Mouse (Mus musculus) MEL (cell line): ENCODE data around the gene Batf2. TPM values are rescaled to one million over a fixed set of nuclear protein-coding genes. Genes with fewer than 3 reads are reported as not detected.
A peak's percentile ranks its signal among the peaks of the same experiment; 100 is the strongest.

Experiments
- DNase-seq: peaks from one replicate; pipeline ENCODE4 v3.0.0; 2011; ENCODE audit warnings: low read depth, low spot score
- H3K27ac ChIP-seq: 2 replicates; pipeline ENCODE4 v1.5.1; 2012; ENCODE audit warnings: low read depth, mild to moderate bottlenecking, control low read depth, low read length, moderate library complexity; ENCODE audit not compliant: control insufficient read depth
- H3K27me3 ChIP-seq, 2 experiments: fragments of 150-350 bp in 1 of 2; sonication (generic) in 1 of 2; 2 replicates each; pipeline ENCODE4 v1.6.1; 2012; ENCODE audit warnings: low read length in 2 of 2, mild to moderate bottlenecking in 2 of 2, improper control_type of control experiment in 1 of 2, moderate library complexity in 1 of 2; ENCODE audit not compliant: insufficient read depth in 2 of 2, control insufficient read depth in 1 of 2
- H3K36me3 ChIP-seq, 2 experiments: 2 replicates each; pipeline ENCODE4 v1.6.1; 2012 to 2014; ENCODE audit warnings: low read length in 2 of 2, improper control_type of control experiment in 1 of 2, inconsistent platforms in 1 of 2, mild to moderate bottlenecking in 1 of 2; ENCODE audit not compliant: insufficient read depth in 2 of 2, control insufficient read depth in 1 of 2
- H3K4me1 ChIP-seq, 2 experiments: fragments of 150-350 bp in 1 of 2; sonication (generic) in 1 of 2; 2 replicates each; pipeline ENCODE4 v1.6.1; 2012; ENCODE audit warnings: low read length in 2 of 2, improper control_type of control experiment in 1 of 2, mild to moderate bottlenecking in 1 of 2; ENCODE audit not compliant: insufficient read depth in 2 of 2, control insufficient read depth in 1 of 2
- H3K4me3 ChIP-seq, 2 experiments: fragments of 150-350 bp in 1 of 2; sonication (generic) in 1 of 2; 2 replicates each; pipeline ENCODE4 v1.5.1; 2012; ENCODE audit warnings: low read depth in 2 of 2, low read length in 2 of 2, mild to moderate bottlenecking in 2 of 2, moderate library complexity in 2 of 2, control low read depth in 1 of 2, improper control_type of control experiment in 1 of 2; ENCODE audit not compliant: control insufficient read depth in 1 of 2, insufficient read depth in 1 of 2
- H3K79me2 ChIP-seq: 2 replicates; pipeline ENCODE4 v1.6.1; 2012; ENCODE audit warnings: mild to moderate bottlenecking, low read length, moderate library complexity; ENCODE audit not compliant: control insufficient read depth, poor library complexity, insufficient read depth
- H3K9ac ChIP-seq: 2 replicates; pipeline ENCODE4 v1.6.1; 2012; ENCODE audit warnings: low read depth, mild to moderate bottlenecking, control low read depth, low read length, moderate library complexity; ENCODE audit not compliant: control insufficient read depth, poor library complexity, severe bottlenecking
- H3K9me3 ChIP-seq: fragments of 150-350 bp; sonication (generic); replicated peaks from 2 replicates; pipeline ENCODE4 v1.6.1; 2012; ENCODE audit warnings: mild to moderate bottlenecking, low read length, improper control_type of control experiment, moderate library complexity; ENCODE audit not compliant: insufficient read depth
- BHLHE40 ChIP-seq: IDR thresholded peaks from 2 replicates; pipeline ENCODE4 v1.6.1; 2012; ENCODE audit warnings: low read depth, mild to moderate bottlenecking, inconsistent platforms, low read length, improper control_type of control experiment, borderline replicate concordance
- CHD1 ChIP-seq: IDR thresholded peaks from 2 replicates; pipeline ENCODE4 v1.6.1; 2012; ENCODE audit warnings: low read depth, mild to moderate bottlenecking, inconsistent platforms, low read length, improper control_type of control experiment
- CTCF ChIP-seq, 3 experiments: IDR thresholded peaks in 2 of 3; conservative IDR thresholded peaks in 1 of 3; 2 replicates each; pipeline ENCODE4 v1.5.1; 2011 to 2012; ENCODE audit warnings: low read length in 3 of 3, low read depth in 2 of 3, mild to moderate bottlenecking in 2 of 3, improper control_type of control experiment in 1 of 3, inconsistent platforms in 1 of 3, mixed read lengths in 1 of 3, moderate library complexity in 1 of 3; ENCODE audit not compliant: control insufficient read depth in 1 of 3, insufficient read depth in 1 of 3, poor library complexity in 1 of 3, severe bottlenecking in 1 of 3
- ELF1 ChIP-seq: IDR thresholded peaks from 2 replicates; pipeline ENCODE4 v1.6.1; 2014; ENCODE audit warnings: low read depth, mild to moderate bottlenecking, inconsistent platforms, low read length, improper control_type of control experiment, moderate library complexity
- ETS1 ChIP-seq: IDR thresholded peaks from 2 replicates; pipeline ENCODE4 v1.6.1; 2012; ENCODE audit warnings: low read depth, mild to moderate bottlenecking, inconsistent platforms, low read length, improper control_type of control experiment, moderate library complexity
- GABPA ChIP-seq: IDR thresholded peaks from 2 replicates; pipeline ENCODE4 v1.6.1; 2012; ENCODE audit warnings: low read depth, mild to moderate bottlenecking, inconsistent platforms, low read length, improper control_type of control experiment, moderate library complexity
- GATA1 ChIP-seq: IDR thresholded peaks from 2 replicates; pipeline ENCODE4 v1.6.1; 2011; ENCODE audit warnings: low read depth, low read length, improper control_type of control experiment
- HCFC1 ChIP-seq: IDR thresholded peaks from 2 replicates; pipeline ENCODE4 v1.6.1; 2012; ENCODE audit warnings: low read depth, mild to moderate bottlenecking, inconsistent platforms, low read length, improper control_type of control experiment, moderate library complexity
- KAT2A ChIP-seq: conservative IDR thresholded peaks from 2 replicates; pipeline ENCODE4 v1.6.1; 2012; ENCODE audit warnings: low read depth, low read length, improper control_type of control experiment, inconsistent platforms
- MAFK ChIP-seq: IDR thresholded peaks from 2 replicates; pipeline ENCODE4 v1.6.1; 2011; ENCODE audit warnings: low read depth, mild to moderate bottlenecking, low read length, improper control_type of control experiment, borderline replicate concordance
- MAX ChIP-seq: IDR thresholded peaks from 2 replicates; pipeline ENCODE4 v1.6.1; 2011; ENCODE audit warnings: low read length, improper control_type of control experiment
- MEF2A ChIP-seq: IDR thresholded peaks from 2 replicates; pipeline ENCODE4 v1.6.1; 2014; ENCODE audit warnings: low read depth, mild to moderate bottlenecking, inconsistent platforms, low read length, improper control_type of control experiment; ENCODE audit not compliant: poor library complexity, insufficient replicate concordance, severe bottlenecking; ENCODE audit errors: extremely low read depth
- MYB ChIP-seq: IDR thresholded peaks from 2 replicates; pipeline ENCODE4 v1.6.1; 2011; ENCODE audit warnings: mild to moderate bottlenecking, low read depth, low read length, improper control_type of control experiment
- MYC ChIP-seq: IDR thresholded peaks from 2 replicates; pipeline ENCODE4 v1.6.1; 2011; ENCODE audit warnings: low read depth, mild to moderate bottlenecking, low read length, improper control_type of control experiment, moderate library complexity
- NELFE ChIP-seq: IDR thresholded peaks from 2 replicates; pipeline ENCODE4 v1.6.1; 2011; ENCODE audit warnings: low read depth, low read length, improper control_type of control experiment
- NRF1 ChIP-seq: IDR thresholded peaks from 2 replicates; pipeline ENCODE4 v1.6.1; 2014; ENCODE audit warnings: low read depth, mild to moderate bottlenecking, inconsistent platforms, low read length, improper control_type of control experiment, moderate library complexity; ENCODE audit not compliant: poor library complexity, insufficient read depth, severe bottlenecking
- POLR2AphosphoS2 ChIP-seq: IDR thresholded peaks from 2 replicates; pipeline ENCODE4 v1.6.1; 2011; ENCODE audit warnings: low read length, improper control_type of control experiment
- POLR2AphosphoS5 ChIP-seq: IDR thresholded peaks from 2 replicates; pipeline ENCODE4 v1.6.1; 2012; ENCODE audit warnings: low read depth, borderline replicate concordance, mild to moderate bottlenecking, inconsistent platforms, low read length, moderate library complexity, mixed read lengths
- RAD21 ChIP-seq: IDR thresholded peaks from 2 replicates; pipeline ENCODE4 v1.6.1; 2011; ENCODE audit warnings: mild to moderate bottlenecking, low read depth, low read length, improper control_type of control experiment
- SIN3A ChIP-seq: IDR thresholded peaks from 2 replicates; pipeline ENCODE4 v1.6.1; 2012; ENCODE audit warnings: low read length, improper control_type of control experiment, inconsistent platforms
- SMC3 ChIP-seq: IDR thresholded peaks from 2 replicates; pipeline ENCODE4 v1.6.1; 2011; ENCODE audit warnings: low read depth, low read length, improper control_type of control experiment
- TAL1 ChIP-seq: IDR thresholded peaks from 2 replicates; pipeline ENCODE4 v1.6.1; 2012; ENCODE audit warnings: mild to moderate bottlenecking, inconsistent platforms, low read length, moderate library complexity, mixed read lengths
- TCF12 ChIP-seq: IDR thresholded peaks from 2 replicates; pipeline ENCODE4 v1.6.1; 2014; ENCODE audit warnings: low read depth, mild to moderate bottlenecking, inconsistent platforms, low read length, improper control_type of control experiment, moderate library complexity
- UBTF ChIP-seq: IDR thresholded peaks from 2 replicates; pipeline ENCODE4 v1.6.1; 2012; ENCODE audit warnings: low read depth, mild to moderate bottlenecking, inconsistent platforms, low read length, improper control_type of control experiment, moderate library complexity, borderline replicate concordance; ENCODE audit not compliant: insufficient read depth
- USF1 ChIP-seq: IDR thresholded peaks from 2 replicates; pipeline ENCODE4 v1.6.1; 2014; ENCODE audit warnings: low read depth, mild to moderate bottlenecking, inconsistent platforms, low read length, improper control_type of control experiment, moderate library complexity
- ZKSCAN1 ChIP-seq: IDR thresholded peaks from 2 replicates; pipeline ENCODE4 v1.6.1; 2012; ENCODE audit warnings: low read depth, mild to moderate bottlenecking, inconsistent platforms, low read length, improper control_type of control experiment, moderate library complexity
- ZMIZ1 ChIP-seq: IDR thresholded peaks from 2 replicates; pipeline ENCODE4 v1.6.1; 2012; ENCODE audit warnings: low read depth, mild to moderate bottlenecking, inconsistent platforms, low read length, improper control_type of control experiment, moderate library complexity
- ZNF384 ChIP-seq: IDR thresholded peaks from 2 replicates; pipeline ENCODE4 v1.6.1; 2012; ENCODE audit warnings: low read depth, mild to moderate bottlenecking, inconsistent platforms, low read length, improper control_type of control experiment
- polyA plus RNA-seq, 2 experiments: library from polyadenylated mRNA; stranded (reverse) in 1 of 2; unstranded in 1 of 2; fragments of >175 nt in 1 of 2; fragments of >200 nt in 1 of 2; gene quantifications; 2 replicates each; pipeline versions ENCODE4 v1.2.1 to v1.2.4; 2012; ENCODE audit warnings: low replicate concordance in 2 of 2, low read depth in 1 of 2; ENCODE audit not compliant: insufficient read length in 2 of 2, insufficient read depth in 1 of 2, missing spikeins in 1 of 2
- total RNA-seq: library from RNA; depleted of rRNA; stranded (reverse); fragments of 300-350 nt; gene quantifications from 2 replicates; pipeline ENCODE4 v1.2.3, GENCODE M21; 2012

Batf2 gene
- total and polyA plus RNA-seq, 3 experiments, result 0.19 to 0.60 TPM; not detected in 1

DNA sequence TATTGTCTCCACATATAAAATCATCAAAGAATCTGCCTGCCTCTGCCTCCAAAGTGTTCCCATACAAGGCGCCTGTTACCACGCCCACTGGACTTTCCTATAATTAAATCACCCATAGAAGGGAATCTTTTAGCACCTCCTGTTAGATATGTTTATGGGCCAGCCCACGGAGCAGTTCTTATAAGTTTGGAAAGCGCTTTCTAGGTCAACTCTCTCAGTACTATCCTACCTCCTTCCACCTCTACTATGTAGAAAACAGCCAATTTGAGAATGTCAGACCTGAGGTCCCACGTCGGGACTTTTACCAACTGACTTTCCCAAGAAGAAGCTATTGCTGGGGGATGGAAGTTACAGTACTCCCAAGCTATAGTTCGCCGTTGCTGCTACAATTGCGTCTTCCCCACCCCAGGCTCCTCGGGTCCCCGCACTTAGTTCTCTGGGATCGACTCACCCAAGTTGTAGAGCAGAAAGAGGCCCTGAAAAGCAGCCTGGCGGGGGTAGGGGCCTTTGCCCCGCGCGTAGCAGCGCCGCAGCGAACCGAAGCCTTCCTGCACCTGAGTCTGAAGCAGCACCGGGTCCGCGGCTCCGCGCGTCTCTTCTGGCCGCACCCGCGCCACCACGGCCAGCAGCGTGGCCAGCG is 23.3 kb upstream of the Batf2 start:
- Histone ChIP-seq H3K4me1 (peaks cover 2 to 10% of the 10 kb centered on the region in 2 experiments; a peak in 2 of 4 replicates), H3K36me3 (peaks cover 0 to 10% of the 10 kb centered on the region in 2 experiments; a peak in 2 of 4 replicates), H3K9ac (peak overlapping the region; percentile 88), H3K27me3 (no peaks in the 10 kb centered on the region), H3K79me2 (peaks cover 22% of the 10 kb centered on the region), H3K27ac (peak overlapping the region; percentile 88), H3K4me3 (peak overlapping the region; percentile 74 to 91)
- DNase-seq, result peak; percentile 53
- TF ChIP-seq MAX (0 out of 2 replicates have a peak, but pooled peaks have one; percentile 16), GATA1 (no peak), SIN3A (0 out of 2 replicates have a peak, but pooled peaks have one; percentile 36), NELFE (no peak), CTCF (IDR thresholded peaks at IDR 0.05 in 2 of 3, conservative IDR thresholded peaks at IDR 0.05 in 1 of 3; ENCODE audit: control insufficient read depth in 1 of 3, insufficient read depth in 1 of 3, low read depth in 2 of 3, low read length in 3 of 3, poor library complexity in 1 of 3, severe bottlenecking in 1 of 3) (no peak), TCF12 (0 out of 2 replicates have a peak, but pooled peaks have one; percentile 10), MYC (no peak)
- TF ChIP-seq, all 39 proteins: peak for 3
- no peaks in the 10 kb centered on the region for H3K9me3 ChIP-seq

DNA sequence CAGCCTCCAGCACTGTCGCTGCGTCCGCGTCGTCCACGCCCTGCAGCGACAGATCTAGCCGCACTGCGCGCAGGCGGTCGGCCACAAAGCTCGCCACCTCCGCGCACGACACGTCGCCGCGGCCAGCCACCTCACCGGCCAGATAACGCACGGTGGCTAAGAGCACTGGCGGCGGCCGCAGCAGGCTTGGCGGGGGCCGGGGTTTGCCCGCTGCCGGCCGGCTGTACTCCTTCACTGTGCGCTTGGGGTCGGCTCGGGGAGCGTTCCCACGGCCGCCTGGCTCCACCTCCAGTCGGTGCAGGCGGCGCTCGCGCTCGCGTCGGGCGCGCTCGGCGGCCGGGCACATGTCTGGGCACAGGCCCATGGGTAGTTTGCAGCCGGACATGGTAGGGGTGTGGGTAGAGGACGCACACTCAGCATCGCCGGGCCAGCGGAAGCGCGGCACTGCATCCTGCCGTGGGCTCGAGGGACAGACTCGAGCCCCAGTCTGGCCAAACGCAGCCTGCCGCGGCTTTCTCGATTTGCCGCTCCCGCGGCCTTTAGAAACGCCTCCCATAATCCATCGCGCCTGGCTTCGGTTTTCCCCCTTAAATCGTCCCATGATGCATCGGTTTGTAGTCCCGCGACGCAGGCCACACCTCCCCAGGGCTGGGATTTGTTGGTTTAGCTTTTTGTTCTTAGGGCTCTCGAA is 22.7 kb upstream of the Batf2 start, which contains the start of gene Sac3d1:
Gene Sac3d1 (minus strand): TSS at position 665 of the 691 bp plus-strand sequence.
- H3K27me3 ChIP-seq, result no peaks in the 10 kb centered on the region
- peak within 1 kb of the TSS; percentile 88 for H3K9ac ChIP-seq
- DNase-seq, result peak; percentile 98
- H3K4me1 ChIP-seq, result peaks cover 2 to 10% of the 10 kb centered on the region in 2 experiments; a peak in 2 of 4 replicates
- H3K36me3 ChIP-seq, result peaks cover 0 to 10% of the 10 kb centered on the region in 2 experiments; a peak in 2 of 4 replicates
- no peaks in the 10 kb centered on the region for H3K9me3 ChIP-seq
- peaks cover 22% of the 10 kb centered on the region for H3K79me2 ChIP-seq
- peak within 1 kb of the TSS; percentile 74 to 91 for H3K4me3 ChIP-seq
- H3K27ac ChIP-seq, result peak within 1 kb of the TSS; percentile 88
- TF ChIP-seq NELFE (peak; percentile 98), UBTF (no peak), POLR2AphosphoS2 (peak; percentile 90; the same call in 1 of the 2 replicates), ELF1 (no peak; the same call in none of the 2 replicates), POLR2AphosphoS5 (no peak), CHD1 (no peak), KAT2A (peak; percentile 73; the same call in 1 of the 2 replicates), GABPA (no peak), HCFC1 (peak; percentile 96), NRF1 (peak; percentile 15; the same call in 1 of the 2 replicates), USF1 (peak; percentile 36), SMC3 (peak; percentile 17; the same call in 1 of the 2 replicates), BHLHE40 (no peak), ZKSCAN1 (no peak), MYC (peak; percentile 89), MYB (no peak), RAD21 (no peak), MAFK (0 out of 2 replicates have a peak, but pooled peaks have one; percentile 16), MEF2A (no peak), ZMIZ1 (peak; percentile 88), ZNF384 (no peak), TAL1 (no peak), ETS1 (peak; percentile 7; the same call in 1 of the 2 replicates)
